Mouse (Mus musculus) G1E (cell line): ENCODE results near the gene Gpr27. TPM values are rescaled to one million over a fixed set of nuclear protein-coding genes. Genes with fewer than 3 reads are reported as not detected.

Experiments used
- ATAC-seq: 2 replicates; pipeline ENCODE4 v1.8.0; 2016; ENCODE audit warnings: mild to moderate bottlenecking; ENCODE audit not compliant: insufficient number of reproducible peaks, poor library complexity, low FRiP score, severe bottlenecking; ENCODE audit errors: extremely low read depth
- DNase-seq: peaks from one replicate; pipeline ENCODE4 v3.0.0; 2012; ENCODE audit warnings: low spot score
- H3K27me3 ChIP-seq: 2 replicates; pipeline ENCODE4 v1.6.1; 2012; ENCODE audit warnings: mild to moderate bottlenecking, low read length, inconsistent platforms; ENCODE audit not compliant: insufficient read depth
- H3K36me3 ChIP-seq: replicated peaks from 2 replicates; pipeline ENCODE3; 2012; ENCODE audit warnings: mild to moderate bottlenecking, inconsistent platforms
- H3K4me1 ChIP-seq: 2 replicates; pipeline ENCODE4 v1.6.1; 2012; ENCODE audit warnings: low read depth, low read length, inconsistent platforms, mixed read lengths; ENCODE audit not compliant: insufficient read depth
- H3K4me3 ChIP-seq: 2 replicates; pipeline ENCODE4 v1.5.1; 2012; ENCODE audit warnings: low read depth, mild to moderate bottlenecking, inconsistent platforms, low read length, moderate library complexity, mixed read lengths
- H3K9me3 ChIP-seq: replicated peaks from 2 replicates; pipeline ENCODE4 v1.6.1; 2012; ENCODE audit warnings: inconsistent platforms
- CTCF ChIP-seq: IDR thresholded peaks from 2 replicates; pipeline ENCODE4 v1.5.1; 2012; ENCODE audit warnings: low read depth, low read length, inconsistent platforms, mixed read lengths
- GATA1 ChIP-seq: IDR thresholded peaks from 2 replicates; pipeline ENCODE4 v1.6.1; 2012; ENCODE audit warnings: borderline replicate concordance, low read length, inconsistent platforms, mixed read lengths
- GATA2 ChIP-seq: IDR thresholded peaks from 2 replicates; pipeline ENCODE4 v1.6.1; 2012; ENCODE audit warnings: low read depth, low read length, inconsistent platforms, borderline replicate concordance
- POLR2AphosphoS5 ChIP-seq: IDR thresholded peaks from 2 replicates; pipeline ENCODE4 v1.6.1; 2012; ENCODE audit warnings: low read depth, low read length, inconsistent platforms; ENCODE audit not compliant: insufficient replicate concordance
- TAL1 ChIP-seq: conservative IDR thresholded peaks from 2 replicates; pipeline ENCODE4 v1.6.1; 2012; ENCODE audit warnings: low read depth, low read length, inconsistent platforms, mixed read lengths
- polyA plus RNA-seq: library from polyadenylated mRNA; stranded (reverse); fragments of >175 nt; gene quantifications from 2 replicates; pipeline ENCODE4 v1.2.3, GENCODE M21; 2012
- total RNA-seq, 2 experiments: library from RNA; stranded (forward) in 1 of 2; stranded (reverse) in 1 of 2; fragments of 200-1000 nt in 1 of 2; fragments of >200 nt in 1 of 2; fragmentation: Nextera tagmentation in 1 of 2; gene quantifications; 2 replicates each; pipeline ENCODE4 v1.2.3; 2014 to 2017

The Gpr27 gene
- total and polyA plus RNA-seq, 3 experiments = 0.11 TPM; not detected in 2

DNA sequence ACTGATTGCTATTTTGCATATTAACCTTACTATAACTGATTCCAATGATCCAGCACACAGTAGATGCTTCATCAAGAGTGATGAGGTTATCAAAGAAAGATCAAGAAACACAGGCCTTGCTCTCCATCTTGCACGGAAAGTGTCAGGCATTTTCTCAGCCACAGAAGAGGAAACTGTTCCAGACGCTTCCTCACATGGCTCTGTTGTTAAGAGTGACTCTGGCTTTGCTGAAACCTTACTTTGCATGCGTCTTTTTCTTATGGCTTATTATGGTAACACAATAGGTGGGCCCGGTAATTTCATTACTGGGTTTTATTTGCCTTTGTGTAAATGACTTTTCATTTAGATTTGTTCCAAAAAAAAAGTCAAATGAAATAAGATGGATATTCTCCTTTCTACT, 39.4 kb downstream of the Gpr27 start:
- ATAC-seq (no peak), DNase-seq (no peak)
- Histone ChIP-seq H3K27me3 (no peaks in the 10 kb centered on the region), H3K4me1 (no peaks in the 10 kb centered on the region), H3K9me3 (peaks cover 41% of the 10 kb centered on the region), H3K4me3 (no peak overlapping the region), H3K36me3 (no peaks in the 10 kb centered on the region)
- no peak for TF ChIP-seq GATA2
- TF ChIP-seq POLR2AphosphoS5 = no peak
- no peak for TF ChIP-seq CTCF
- no peak for TF ChIP-seq TAL1
- no peak for TF ChIP-seq GATA1

GRCm38 (mm10) chr6:99732673-99733072, 40.2 kb downstream of the Gpr27 start:
- Histone ChIP-seq H3K4me3 (no peak overlapping the region), H3K36me3 (no peaks in the 10 kb centered on the region), H3K27me3 (no peaks in the 10 kb centered on the region), H3K9me3 (peaks cover 40% of the 10 kb centered on the region), H3K4me1 (no peaks in the 10 kb centered on the region)
- TF ChIP-seq CTCF = no peak
- TF ChIP-seq GATA1 = no peak
- no peak for TF ChIP-seq TAL1
- TF ChIP-seq POLR2AphosphoS5 = no peak
- TF ChIP-seq GATA2 = no peak
- no peak for ATAC-seq
- no peak for DNase-seq

GRCm38 (mm10) chr6:99734666-99735065, 42.2 kb downstream of the Gpr27 start:
- Histone ChIP-seq H3K4me1 (no peaks in the 10 kb centered on the region), H3K36me3 (no peaks in the 10 kb centered on the region), H3K4me3 (no peak overlapping the region), H3K27me3 (no peaks in the 10 kb centered on the region), H3K9me3 (peaks cover 40% of the 10 kb centered on the region)
- ATAC-seq (no peak), DNase-seq (no peak)
- TF ChIP-seq TAL1 = no peak
- TF ChIP-seq CTCF = no peak
- no peak for TF ChIP-seq POLR2AphosphoS5
- no peak for TF ChIP-seq GATA1
- TF ChIP-seq GATA2 = no peak

GRCm38 (mm10) chr6:99742866-99743265, 50.4 kb downstream of the Gpr27 start:
- no peaks in the 10 kb centered on the region for H3K27me3 ChIP-seq
- H3K4me1 ChIP-seq = no peaks in the 10 kb centered on the region
- H3K4me3 ChIP-seq = no peak overlapping the region
- peaks cover 39% of the 10 kb centered on the region for H3K9me3 ChIP-seq
- H3K36me3 ChIP-seq = no peaks in the 10 kb centered on the region
- TF ChIP-seq POLR2AphosphoS5 (no peak), CTCF (no peak), GATA2 (no peak), TAL1 (no peak), GATA1 (no peak)
- no peak for DNase-seq
- no peak for ATAC-seq

Other genes starting within 250 kb of the Gpr27 start
- 79.8 and 86.0 TPM in 2 replicates for gene Foxp1, start 170.0 kb upstream of the Gpr27 start, total RNA-seq (2014; fragmentation: Nextera tagmentation)
- 51.9 and 57.4 TPM in 2 replicates for gene Foxp1, start 170.0 kb upstream of the Gpr27 start, total RNA-seq (2017)
- 87.5 and 88.1 TPM in 2 replicates for gene Foxp1, start 170.0 kb upstream of the Gpr27 start, polyA plus RNA-seq
- gene Eif4e3, start 25.9 kb upstream of the Gpr27 start, total RNA-seq (2014; fragmentation: Nextera tagmentation) = not detected in 2 replicates
- 0.12 TPM in 1 of 2 replicates, not detected in the other for gene Eif4e3, start 25.9 kb upstream of the Gpr27 start, total RNA-seq (2017)
- not detected in 2 replicates for gene Eif4e3, start 25.9 kb upstream of the Gpr27 start, polyA plus RNA-seq
- gene Gm20696, start 25.9 kb upstream of the Gpr27 start, total RNA-seq (2014; fragmentation: Nextera tagmentation) = 4.8 and 7.1 TPM in 2 replicates
- 1.2 and 1.5 TPM in 2 replicates for gene Gm20696, start 25.9 kb upstream of the Gpr27 start, total RNA-seq (2017)
- not detected in 2 replicates for gene Gm20696, start 25.9 kb upstream of the Gpr27 start, polyA plus RNA-seq
- not detected in 2 replicates for gene Prok2, start 33.7 kb downstream of the Gpr27 start, total RNA-seq (2014; fragmentation: Nextera tagmentation)
- 0.22 TPM in 1 of 2 replicates, not detected in the other for gene Prok2, start 33.7 kb downstream of the Gpr27 start, total RNA-seq (2017)
- gene Prok2, start 33.7 kb downstream of the Gpr27 start, polyA plus RNA-seq = not detected in 2 replicates